Comparison of ENCODE assay signal across 8 mouse cellular contexts in genomic region chr2:150748854-150749253, GRCm38 (mm10). TPM values are rescaled to one million over a fixed set of nuclear protein-coding genes. Genes with fewer than 3 reads are reported as not detected.
DNase-seq lines count a peak whose midpoint lies in the region; ATAC-seq lines count a peak whose summit lies in the region.

Entpd6 (plus strand) TSS chr2:150749042.

- peak; percentile 90 for ATAC-seq in inflammation-experienced regulatory T-cells, adult 6 months
- ATAC-seq in megakaryocyte-erythroid progenitor cell, adult 5-6 weeks (replicated peaks; ENCODE audit: low FRiP score, low TSS enrichment, poor library complexity, severe bottlenecking), result peak; percentile 94

- DNase-seq in adipocyte (ENCODE audit: low spot score), result peak; percentile 98
- peak; percentile 97 for DNase-seq in embryo, embryonic 10 days (ENCODE audit: low spot score)
- peak; percentile 93 for DNase-seq in gastrocnemius, postnatal 14 days
- DNase-seq in left cerebral cortex, postnatal 10 days (ENCODE audit: extremely low spot score in 1 of 2, low spot score in 2 of 2), result peak; percentile 95 to 97
- peak; percentile 97 for DNase-seq in right cerebral cortex, postnatal 25 days
- DNase-seq in urinary bladder, postnatal 4 days (ENCODE audit: low spot score in 2 of 2), result peak; percentile 91 to 92

- intact Hi-C loops in gastrocnemius, postnatal 14 days (cut with DNase I; ENCODE audit: low total_unique reads), result loop anchor here (2.0 to 5.0 kb wide), 2 partner anchors 72 to 140 kb away; partner anchors contain the start of gene Apmap
- intact Hi-C loops in left cerebral cortex, postnatal 10 days (cut with DNase I), result loop anchor here (2.0 kb wide), 3 partner anchors 38 to 140 kb away; partner anchors contain the start of genes Apmap and Pygb

RNA-seq across cellular contexts. Expression of gene Entpd6, which starts in this region (rescaled TPM):
- 1 to 10 TPM; 5.5 to 6.6 TPM for total RNA-seq in gastrocnemius, postnatal 14 days (2021)
- polyA plus RNA-seq in inflammation-experienced regulatory T-cells, adult 6 months (2017; shearing (Covaris generic)), result 10 to 100 TPM; 20.2 to 37.4 (median 35.8) TPM
- total RNA-seq in left cerebral cortex, postnatal 10 days (2021), result 10 to 100 TPM; 64.5 to 66.9 TPM
- 21.7 and 24.5 TPM in 2 replicates for total RNA-seq in megakaryocyte-erythroid progenitor cell, adult 5-6 weeks (2014; fragmentation: Nextera tagmentation)
- total RNA-seq in megakaryocyte-erythroid progenitor cell, adult 5-6 weeks (2017), result 15.2 and 20.5 TPM in 2 replicates

Comparison
In these comparisons a context has a peak if more than half of its experiments do, and no peak if none do; other contexts are left out.
1. Peak in every context shown above with its lines: DNase-seq and ATAC-seq.